Comparison of ENCODE assay signal across 9 mouse cellular contexts in genomic region chr11:70266405-70266804, GRCm38 (mm10). TPM values are rescaled to one million over a fixed set of nuclear protein-coding genes. Genes with fewer than 3 reads are reported as not detected.
A peak's percentile ranks its signal among the peaks of the same experiment; 100 is the strongest.
DNase-seq lines count a peak whose midpoint lies in the region; ATAC-seq and TF ChIP-seq lines count a peak whose summit lies in the region.
"Had no signal": no experiment of that assay in that cellular context is flagged by ENCODE, and none has a peak within 500 bp of the region (broad histone marks: within the 10 kb centered on the region; RNA-seq: fewer than 3 reads in every experiment).

No protein-coding gene starts in this region.

- no peak overlapping the region for H3K4me3 ChIP-seq in kidney, embryonic 15.5 days (replicated peaks)
- no peak overlapping the region for H3K4me3 ChIP-seq in heart, adult 2 months
- no peak overlapping the region for H3K4me3 ChIP-seq in heart, postnatal 0 days (ENCODE audit: low read depth, low read length)
- no peak overlapping the region for H3K4me3 ChIP-seq in myocyte
- H3K4me3 ChIP-seq in hindbrain, postnatal 0 days (ENCODE audit: low read length) = no peak overlapping the region
- no peak overlapping the region for H3K4me3 ChIP-seq in forebrain, embryonic 13.5 days
- H3K4me3 ChIP-seq: midbrain, embryonic 10.5 days had no signal

- no peak for TF ChIP-seq EP300 in heart, adult 2 months (IDR thresholded peaks at IDR 0.05; ENCODE audit: insufficient read depth, low read depth, low read length)
- TF ChIP-seq EP300 in heart, postnatal 0 days (IDR thresholded peaks at IDR 0.05; ENCODE audit: low read depth) = no peak

- no peaks in the 10 kb centered on the region for H3K79me2 ChIP-seq in heart, adult 2 months (replicated peaks; ENCODE audit: control insufficient read depth, insufficient read depth, low read length)
- no peaks in the 10 kb centered on the region for H3K79me2 ChIP-seq in myocyte (ENCODE audit: control insufficient read depth, insufficient read depth)

- TF ChIP-seq POLR2A in heart, adult 2 months (IDR thresholded peaks at IDR 0.05; ENCODE audit: insufficient read depth, low read depth, low read length) = no peak
- no peak for TF ChIP-seq POLR2A in myocyte (IDR thresholded peaks at IDR 0.05; ENCODE audit: insufficient read length, low read depth)

- no peak overlapping the region for H3ac ChIP-seq in myocyte (ENCODE audit: control insufficient read depth, insufficient read length)

- TF ChIP-seq CTCF in heart, adult 2 months (IDR thresholded peaks at IDR 0.05) = no peak
- TF ChIP-seq CTCF in heart, postnatal 0 days (IDR thresholded peaks at IDR 0.05; ENCODE audit: low read depth) = no peak
- TF ChIP-seq CTCF in hindbrain, postnatal 0 days (IDR thresholded peaks at IDR 0.05; ENCODE audit: low read depth) = no peak

- no peak overlapping the region for H3K9ac ChIP-seq in kidney, embryonic 15.5 days
- no peak overlapping the region for H3K9ac ChIP-seq in heart, adult 2 months (ENCODE audit: low read depth, low read length)
- no peak overlapping the region for H3K9ac ChIP-seq in heart, postnatal 0 days (replicated peaks; ENCODE audit: low read depth, low read length)
- H3K9ac ChIP-seq in hindbrain, postnatal 0 days (replicated peaks; ENCODE audit: low read length) = no peak overlapping the region
- H3K9ac ChIP-seq in forebrain, embryonic 13.5 days = no peak overlapping the region

- 0 out of 2 replicates have a peak, but pooled peaks cover 4% of the 10 kb centered on the region for H3K27me3 ChIP-seq in kidney, embryonic 15.5 days
- no peaks in the 10 kb centered on the region for H3K27me3 ChIP-seq in heart, adult 2 months (ENCODE audit: control insufficient read depth, insufficient read depth, low read length)
- H3K27me3 ChIP-seq in heart, postnatal 0 days (ENCODE audit: control insufficient read depth, insufficient read depth, low read length) = no peaks in the 10 kb centered on the region
- H3K27me3 ChIP-seq in myocyte (ENCODE audit: control insufficient read depth, insufficient read depth, insufficient read length) = no peaks in the 10 kb centered on the region
- H3K27me3 ChIP-seq in hindbrain, postnatal 0 days (ENCODE audit: insufficient read depth, low read length) = no peaks in the 10 kb centered on the region
- H3K27me3 ChIP-seq in forebrain, embryonic 13.5 days = 0 out of 2 replicates have a peak, but pooled peaks cover 12% of the 10 kb centered on the region

- no peaks in the 10 kb centered on the region for H3K9me3 ChIP-seq in kidney, embryonic 15.5 days (replicated peaks)
- H3K9me3 ChIP-seq in heart, postnatal 0 days (replicated peaks; ENCODE audit: control insufficient read depth, low read length) = no peaks in the 10 kb centered on the region
- H3K9me3 ChIP-seq in hindbrain, postnatal 0 days (ENCODE audit: low read length) = 0 out of 2 replicates have a peak, but pooled peaks cover 2% of the 10 kb centered on the region
- H3K9me3 ChIP-seq in forebrain, embryonic 13.5 days (replicated peaks) = no peaks in the 10 kb centered on the region
- H3K9me3 ChIP-seq: midbrain, embryonic 10.5 days had no signal

- H3K4me2 ChIP-seq in kidney, embryonic 15.5 days = no peak overlapping the region
- 0 out of 2 replicates have a peak overlapping the region, but pooled peaks have one; percentile 12 for H3K4me2 ChIP-seq in heart, postnatal 0 days (ENCODE audit: low read depth, low read length)
- H3K4me2 ChIP-seq in myocyte (ENCODE audit: low read depth) = peak overlapping the region; percentile 7
- no peak overlapping the region for H3K4me2 ChIP-seq in hindbrain, postnatal 0 days (ENCODE audit: low read depth, low read length)
- no peak overlapping the region for H3K4me2 ChIP-seq in forebrain, embryonic 13.5 days
- H3K4me2 ChIP-seq: liver, embryonic 11.5 days had no signal

- intact Hi-C loops in heart, adult 2 months (cut with DNase I) = no loop called here

- ATAC-seq in kidney, embryonic 15.5 days (replicated peaks; ENCODE audit: low FRiP score) = no peak
- peak; percentile 82 for ATAC-seq in heart, postnatal 0 days (ENCODE audit: insufficient read depth, low read depth)
- ATAC-seq in hindbrain, postnatal 0 days = no peak
- no peak for ATAC-seq in forebrain, embryonic 13.5 days

- H3K36me3 ChIP-seq in kidney, embryonic 15.5 days = no peaks in the 10 kb centered on the region
- H3K36me3 ChIP-seq in heart, adult 2 months (ENCODE audit: control insufficient read depth, insufficient read depth, low read length) = no peaks in the 10 kb centered on the region
- no peaks in the 10 kb centered on the region for H3K36me3 ChIP-seq in heart, postnatal 0 days (replicated peaks; ENCODE audit: control insufficient read depth, insufficient read depth, low read length)
- H3K36me3 ChIP-seq in myocyte (ENCODE audit: control insufficient read depth, insufficient read depth) = no peaks in the 10 kb centered on the region
- H3K36me3 ChIP-seq in hindbrain, postnatal 0 days (ENCODE audit: insufficient read depth, low read length) = no peaks in the 10 kb centered on the region
- no peaks in the 10 kb centered on the region for H3K36me3 ChIP-seq in forebrain, embryonic 13.5 days (ENCODE audit: poor library complexity, severe bottlenecking)
- H3K36me3 ChIP-seq: midbrain, embryonic 10.5 days had no signal

- 78% methylated on average over 1 of the region's 1 CpGs for WGBS in kidney, embryonic 15.5 days
- 6% methylated on average over 1 of the region's 1 CpGs for WGBS in heart, adult 2 months
- 23% methylated on average over 1 of the region's 1 CpGs for WGBS in heart, postnatal 0 days
- WGBS in hindbrain, postnatal 0 days = 60% methylated on average over 1 of the region's 1 CpGs
- 71% methylated on average over 1 of the region's 1 CpGs for WGBS in forebrain, embryonic 13.5 days

- no peaks in the 10 kb centered on the region for H3K4me1 ChIP-seq in kidney, embryonic 15.5 days
- H3K4me1 ChIP-seq in heart, adult 2 months (ENCODE audit: control insufficient read depth, insufficient read depth, low read length) = peaks cover 9% of the 10 kb centered on the region
- H3K4me1 ChIP-seq in heart, postnatal 0 days (ENCODE audit: control insufficient read depth, insufficient read depth) = peaks cover 17% of the 10 kb centered on the region
- no peaks in the 10 kb centered on the region for H3K4me1 ChIP-seq in hindbrain, postnatal 0 days (ENCODE audit: insufficient read depth, low read length)
- no peaks in the 10 kb centered on the region for H3K4me1 ChIP-seq in forebrain, embryonic 13.5 days
- H3K4me1 ChIP-seq: midbrain, embryonic 10.5 days had no signal

- DNase-seq in kidney, postnatal 36 days = peak; percentile 27 to 28
- peak; percentile 33 to 65 for DNase-seq in heart, adult 2 months
- DNase-seq in heart, postnatal 0 days (ENCODE audit: low spot score) = peak; percentile 75
- DNase-seq in hindbrain, postnatal 0 days (ENCODE audit: low spot score) = no peak

- no peak overlapping the region for H3K27ac ChIP-seq in kidney, embryonic 15.5 days
- peak overlapping the region; percentile 63 for H3K27ac ChIP-seq in heart, adult 2 months
- H3K27ac ChIP-seq in heart, postnatal 0 days (ENCODE audit: low read depth) = peak overlapping the region; percentile 67
- H3K27ac ChIP-seq in hindbrain, postnatal 0 days = no peak overlapping the region
- H3K27ac ChIP-seq in forebrain, embryonic 13.5 days = no peak overlapping the region
- H3K27ac ChIP-seq: midbrain, embryonic 10.5 days had no signal

RNA-seq across cellular contexts. Expression of gene Alox12, which starts 11.3 kb away (rescaled TPM):
- polyA plus RNA-seq in kidney, embryonic 15.5 days (2015; fragmentation: Nextera tagmentation; extraction: Ambion mirVana) = 5.5 and 6.2 TPM in 2 replicates
- total RNA-seq in heart, adult 2 months (2021) = 1 to 10 TPM; 2.8 to 6.0 TPM
- 6.2 and 7.2 TPM in 2 replicates for polyA plus RNA-seq in heart, adult 2 months (2012; rRNA removed)
- 1.4 and 2.5 TPM in 2 replicates for total RNA-seq in heart, postnatal 0 days (2014; rRNA removed; ENCODE audit: low replicate concordance)
- 2.3 TPM in 2 replicates for polyA plus RNA-seq in heart, postnatal 0 days (2015; fragmentation: Nextera tagmentation; extraction: Ambion mirVana)
- polyA plus RNA-seq in myocyte (2012; fragmentation: generic; extraction: Trizol) = 0.25 TPM
- 0.16 and 0.36 TPM in 2 replicates for total RNA-seq in hindbrain, postnatal 0 days (2014; rRNA removed)
- polyA plus RNA-seq in hindbrain, postnatal 0 days (2015; fragmentation: Nextera tagmentation; extraction: Ambion mirVana) = 0.32 and 0.49 TPM in 2 replicates
- polyA plus RNA-seq in forebrain, embryonic 13.5 days (2015; fragmentation: Nextera tagmentation; extraction: Ambion mirVana) = 0.74 and 1.0 TPM in 2 replicates

RNA-seq across cellular contexts. Expression of gene Rnasek, which starts 26.8 kb away (rescaled TPM):
- 203 and 212 TPM in 2 replicates for polyA plus RNA-seq in kidney, embryonic 15.5 days (2015; fragmentation: Nextera tagmentation; extraction: Ambion mirVana)
- 100 to 1,000 TPM in 1 of 2 experiments, 10 to 100 TPM in 1; 95.4 to 103 TPM for total RNA-seq in heart, adult 2 months (2021)
- polyA plus RNA-seq in heart, adult 2 months (2012; rRNA removed) = 130 and 166 TPM in 2 replicates
- total RNA-seq in heart, postnatal 0 days (2014; rRNA removed; ENCODE audit: low replicate concordance) = 13.1 and 75.0 TPM in 2 replicates
- polyA plus RNA-seq in heart, postnatal 0 days (2015; fragmentation: Nextera tagmentation; extraction: Ambion mirVana) = 311 and 336 TPM in 2 replicates
- polyA plus RNA-seq in myocyte (2012; fragmentation: generic; extraction: Trizol) = 339 TPM
- total RNA-seq in hindbrain, postnatal 0 days (2014; rRNA removed) = 85.4 and 88.6 TPM in 2 replicates
- 597 and 610 TPM in 2 replicates for polyA plus RNA-seq in hindbrain, postnatal 0 days (2015; fragmentation: Nextera tagmentation; extraction: Ambion mirVana)
- 227 and 236 TPM in 2 replicates for polyA plus RNA-seq in forebrain, embryonic 13.5 days (2015; fragmentation: Nextera tagmentation; extraction: Ambion mirVana)

RNA-seq across cellular contexts. Expression of gene Gm21988, which starts 26.8 kb away (rescaled TPM):
- polyA plus RNA-seq in kidney, embryonic 15.5 days (2015; fragmentation: Nextera tagmentation; extraction: Ambion mirVana) = 10.4 and 13.0 TPM in 2 replicates
- total RNA-seq in heart, adult 2 months (2021) = 1 to 10 TPM; 2.0 to 3.4 TPM
- polyA plus RNA-seq in heart, adult 2 months (2012; rRNA removed) = 5.0 and 5.5 TPM in 2 replicates
- total RNA-seq in heart, postnatal 0 days (2014; rRNA removed; ENCODE audit: low replicate concordance) = 6.8 and 15.2 TPM in 2 replicates
- 7.5 and 8.6 TPM in 2 replicates for polyA plus RNA-seq in heart, postnatal 0 days (2015; fragmentation: Nextera tagmentation; extraction: Ambion mirVana)
- polyA plus RNA-seq in myocyte (2012; fragmentation: generic; extraction: Trizol) = 9.2 TPM
- 1.9 and 2.8 TPM in 2 replicates for total RNA-seq in hindbrain, postnatal 0 days (2014; rRNA removed)
- 14.2 and 15.2 TPM in 2 replicates for polyA plus RNA-seq in hindbrain, postnatal 0 days (2015; fragmentation: Nextera tagmentation; extraction: Ambion mirVana)
- polyA plus RNA-seq in forebrain, embryonic 13.5 days (2015; fragmentation: Nextera tagmentation; extraction: Ambion mirVana) = 10.7 and 12.1 TPM in 2 replicates

RNA-seq across cellular contexts. Expression of gene 0610010K14Rik, which starts 28.7 kb away (rescaled TPM):
- polyA plus RNA-seq in kidney, embryonic 15.5 days (2015; fragmentation: Nextera tagmentation; extraction: Ambion mirVana) = 178 and 179 TPM in 2 replicates
- total RNA-seq in heart, adult 2 months (2021) = 10 to 100 TPM; 30.7 to 34.5 TPM
- 38.9 and 48.1 TPM in 2 replicates for polyA plus RNA-seq in heart, adult 2 months (2012; rRNA removed)
- total RNA-seq in heart, postnatal 0 days (2014; rRNA removed; ENCODE audit: low replicate concordance) = 47.7 and 60.5 TPM in 2 replicates
- polyA plus RNA-seq in heart, postnatal 0 days (2015; fragmentation: Nextera tagmentation; extraction: Ambion mirVana) = 96.5 and 102 TPM in 2 replicates
- polyA plus RNA-seq in myocyte (2012; fragmentation: generic; extraction: Trizol) = 75.5 TPM
- 61.6 and 96.0 TPM in 2 replicates for total RNA-seq in hindbrain, postnatal 0 days (2014; rRNA removed)
- 172 and 185 TPM in 2 replicates for polyA plus RNA-seq in hindbrain, postnatal 0 days (2015; fragmentation: Nextera tagmentation; extraction: Ambion mirVana)
- 226 and 229 TPM in 2 replicates for polyA plus RNA-seq in forebrain, embryonic 13.5 days (2015; fragmentation: Nextera tagmentation; extraction: Ambion mirVana)

RNA-seq across cellular contexts. Expression of gene Bcl6b, which starts 36.8 kb away (rescaled TPM):
- polyA plus RNA-seq in kidney, embryonic 15.5 days (2015; fragmentation: Nextera tagmentation; extraction: Ambion mirVana) = 26.9 and 28.4 TPM in 2 replicates
- 10 to 100 TPM in 1 of 2 experiments, 1 to 10 TPM in 1; 9.1 to 13.7 TPM for total RNA-seq in heart, adult 2 months (2021)
- 18.9 and 21.0 TPM in 2 replicates for polyA plus RNA-seq in heart, adult 2 months (2012; rRNA removed)
- total RNA-seq in heart, postnatal 0 days (2014; rRNA removed; ENCODE audit: low replicate concordance) = 12.8 and 44.1 TPM in 2 replicates
- 16.8 and 18.9 TPM in 2 replicates for polyA plus RNA-seq in heart, postnatal 0 days (2015; fragmentation: Nextera tagmentation; extraction: Ambion mirVana)
- 2.8 TPM for polyA plus RNA-seq in myocyte (2012; fragmentation: generic; extraction: Trizol)
- total RNA-seq in hindbrain, postnatal 0 days (2014; rRNA removed) = 4.9 and 5.0 TPM in 2 replicates
- 2.4 and 2.7 TPM in 2 replicates for polyA plus RNA-seq in hindbrain, postnatal 0 days (2015; fragmentation: Nextera tagmentation; extraction: Ambion mirVana)
- 4.3 and 4.7 TPM in 2 replicates for polyA plus RNA-seq in forebrain, embryonic 13.5 days (2015; fragmentation: Nextera tagmentation; extraction: Ambion mirVana)

Comparison
In these comparisons a context has a peak if more than half of its experiments do, and no peak if none do; other contexts are left out.
1. H3K27ac ChIP-seq: peak in heart, adult 2 months (single experiment) and heart, postnatal 0 days (single experiment); none in kidney, embryonic 15.5 days (single experiment), hindbrain, postnatal 0 days (single experiment) and forebrain, embryonic 13.5 days (single experiment).
2. H3K4me2 ChIP-seq: peak in heart, postnatal 0 days (single experiment) and myocyte (single experiment); none in kidney, embryonic 15.5 days (single experiment), hindbrain, postnatal 0 days (single experiment) and forebrain, embryonic 13.5 days (single experiment).